Mouse (Mus musculus) hindbrain, postnatal 0 days (tissue): ENCODE measurements around the gene 1700029F12Rik. TPM values are rescaled to one million over a fixed set of nuclear protein-coding genes. Genes with fewer than 3 reads are reported as not detected.

ENCODE experiments used
- ATAC-seq: fragments of 200-750 bp; cut with Nextera tagmentation; 2 replicates; pipeline ENCODE4 v1.8.0; 2017; ENCODE audit warnings: mild to moderate bottlenecking, moderate TSS enrichment, moderate library complexity
- DNase-seq: peaks from one replicate; pipeline ENCODE4 v3.0.0-alpha.2; 2015; ENCODE audit warnings: low spot score
- H3K27ac ChIP-seq: fragments of 300-500 bp; sonication (generic); 2 replicates; pipeline ENCODE4 v1.5.1; 2014; ENCODE audit warnings: mild to moderate bottlenecking
- H3K27me3 ChIP-seq: fragments of 300-500 bp; sonication (generic); 2 replicates; pipeline ENCODE4 v1.6.1; 2014; ENCODE audit warnings: low read length, mixed read lengths; ENCODE audit not compliant: insufficient read depth
- H3K36me3 ChIP-seq: fragments of 300-500 bp; sonication (generic); 2 replicates; pipeline ENCODE4 v1.6.1; 2014; ENCODE audit warnings: low read length, mixed read lengths; ENCODE audit not compliant: insufficient read depth
- H3K4me1 ChIP-seq: fragments of 300-500 bp; sonication (generic); 2 replicates; pipeline ENCODE4 v1.6.1; 2014; ENCODE audit warnings: antibody characterized with exemption, low read length, mixed read lengths; ENCODE audit not compliant: insufficient read depth
- H3K4me2 ChIP-seq: fragments of 300-500 bp; sonication (generic); 2 replicates; pipeline ENCODE4 v1.6.1; 2014; ENCODE audit warnings: low read depth, mild to moderate bottlenecking, low read length, moderate library complexity, mixed read lengths
- H3K4me3 ChIP-seq: fragments of 300-500 bp; sonication (generic); 2 replicates; pipeline ENCODE4 v1.5.1; 2014; ENCODE audit warnings: low read length
- H3K9ac ChIP-seq: fragments of 300-500 bp; sonication (generic); replicated peaks from 2 replicates; pipeline ENCODE4 v1.6.1; 2014; ENCODE audit warnings: mild to moderate bottlenecking, low read length, moderate library complexity, mixed read lengths
- H3K9me3 ChIP-seq: fragments of 300-500 bp; sonication (generic); 2 replicates; pipeline ENCODE4 v1.6.1; 2016; ENCODE audit warnings: low read length, mixed read lengths
- CTCF ChIP-seq: IDR thresholded peaks from 2 replicates; pipeline ENCODE4 v1.5.1; 2016; ENCODE audit warnings: antibody characterized with exemption, control low read depth, low read depth
- WGBS: fragments of 180-500 bp; shearing (Covaris S2); extraction: QIAGEN DNeasy Blood & Tissue Kit; methylation state at CpG from one replicate; pipeline ENCODE4 v1.1.7; 2014; 5-methylcytosine and 5-hydroxymethylcytosine counted together
- polyA plus RNA-seq: library from polyadenylated mRNA; unstranded; fragments of >200 nt; fragmentation: Nextera tagmentation; extraction: Ambion mirVana; gene quantifications from 2 replicates; pipeline ENCODE4 v1.2.1, GENCODE M21; 2015
- total RNA-seq: library from RNA; depleted of rRNA; stranded (reverse); fragments of >200 nt; gene quantifications from 2 replicates; pipeline ENCODE4 v1.2.3, GENCODE M21; 2014; rRNA removed

1700029F12Rik gene
- total and polyA plus RNA-seq, 2 experiments from 2014 or later, result not detected

GRCm38 (mm10) chr13:96973318-96973717 is 60.8 kb downstream of the 1700029F12Rik start:
- H3K4me1 ChIP-seq, result no peaks in the 10 kb centered on the region
- H3K4me3 ChIP-seq, result no peak overlapping the region
- ATAC-seq (no peak), DNase-seq (no peak)
- no peaks in the 10 kb centered on the region for H3K9me3 ChIP-seq
- over 99% methylated on average over 4 of the region's 4 CpGs for WGBS
- TF ChIP-seq CTCF, result no peak
- H3K27ac ChIP-seq, result no peak overlapping the region
- no peak overlapping the region for H3K4me2 ChIP-seq
- H3K36me3 ChIP-seq, result no peaks in the 10 kb centered on the region
- H3K27me3 ChIP-seq, result no peaks in the 10 kb centered on the region
- H3K9ac ChIP-seq, result no peak overlapping the region

Other genes starting within 250 kb of the 1700029F12Rik start
- 0.65 and 0.94 TPM in 2 replicates for gene Gcnt4, start 109.7 kb downstream of the 1700029F12Rik start, total RNA-seq
- 0.15 and 0.19 TPM in 2 replicates for gene Gcnt4, start 109.7 kb downstream of the 1700029F12Rik start, polyA plus RNA-seq
- gene Fam169a, start 32.9 kb upstream of the 1700029F12Rik start, total RNA-seq, result 25.7 and 27.8 TPM in 2 replicates
- gene Fam169a, start 32.9 kb upstream of the 1700029F12Rik start, polyA plus RNA-seq, result 22.3 and 24.8 TPM in 2 replicates
- gene Gm6169, start 64.9 kb upstream of the 1700029F12Rik start, total RNA-seq, result 0.37 TPM in 1 of 2 replicates, not detected in the other
- 0.57 and 1.3 TPM in 2 replicates for gene Gm6169, start 64.9 kb upstream of the 1700029F12Rik start, polyA plus RNA-seq
- gene Gfm2, start 103.6 kb upstream of the 1700029F12Rik start, total RNA-seq, result 18.6 and 23.3 TPM in 2 replicates
- 21.4 and 22.8 TPM in 2 replicates for gene Gfm2, start 103.6 kb upstream of the 1700029F12Rik start, polyA plus RNA-seq
- 18.5 and 21.6 TPM in 2 replicates for gene Nsa2, start 103.6 kb upstream of the 1700029F12Rik start, total RNA-seq
- 41.7 and 45.0 TPM in 2 replicates for gene Nsa2, start 103.6 kb upstream of the 1700029F12Rik start, polyA plus RNA-seq
- gene Hexb, start 164.0 kb upstream of the 1700029F12Rik start, total RNA-seq, result 66.4 and 75.8 TPM in 2 replicates
- 65.4 and 70.8 TPM in 2 replicates for gene Hexb, start 164.0 kb upstream of the 1700029F12Rik start, polyA plus RNA-seq
- 179 and 206 TPM in 2 replicates for gene Enc1, start 206.7 kb upstream of the 1700029F12Rik start, total RNA-seq
- 29.3 and 33.3 TPM in 2 replicates for gene Enc1, start 206.7 kb upstream of the 1700029F12Rik start, polyA plus RNA-seq